10 mouse cellular contexts compared by ENCODE assay signal in genomic region chr15:10840621-10841034, GRCm38 (mm10).
DNase-seq lines count a peak whose midpoint lies in the region; ATAC-seq and TF ChIP-seq lines count a peak whose summit lies in the region.
"Had no signal": no experiment of that assay in that cellular context is flagged by ENCODE, and none has a peak within 500 bp of the region (broad histone marks: within the 10 kb centered on the region; RNA-seq: fewer than 3 reads in every experiment).

No protein-coding gene starts in this region.

- H3K27ac ChIP-seq in kidney, embryonic 16.5 days (ENCODE audit: low read length), result no peak overlapping the region
- H3K27ac ChIP-seq in forebrain, postnatal 0 days (ENCODE audit: low read depth, low read length), result no peak overlapping the region
- peak overlapping the region; percentile 58; the same call in 1 of the 2 replicates for H3K27ac ChIP-seq in layer of hippocampus, adult 2 months
- H3K27ac ChIP-seq in intestine, embryonic 15.5 days, result no peak overlapping the region
- H3K27ac ChIP-seq: hindbrain, embryonic 15.5 days had no signal

- no peaks in the 10 kb centered on the region for H3K36me3 ChIP-seq in kidney, embryonic 16.5 days (ENCODE audit: insufficient read depth, low read length)
- no peaks in the 10 kb centered on the region for H3K36me3 ChIP-seq in forebrain, postnatal 0 days (ENCODE audit: insufficient read depth)
- H3K36me3 ChIP-seq in intestine, embryonic 15.5 days, result no peaks in the 10 kb centered on the region
- H3K36me3 ChIP-seq: hindbrain, embryonic 15.5 days had no signal

- ATAC-seq in kidney, embryonic 16.5 days (ENCODE audit: low FRiP score, low TSS enrichment), result peak; percentile 51
- peak; percentile 97 for ATAC-seq in forebrain, postnatal 0 days
- ATAC-seq in intestine, embryonic 15.5 days, result no peak

- WGBS in kidney, embryonic 16.5 days, result 60% methylated on average over 4 of the region's 4 CpGs
- WGBS in forebrain, postnatal 0 days, result 59% methylated on average over 4 of the region's 4 CpGs
- WGBS in intestine, embryonic 15.5 days, result 57% methylated on average over 4 of the region's 4 CpGs

- H3K9ac ChIP-seq in kidney, embryonic 16.5 days (replicated peaks; ENCODE audit: low read length), result no peak overlapping the region
- no peak overlapping the region for H3K9ac ChIP-seq in forebrain, postnatal 0 days
- H3K9ac ChIP-seq in intestine, embryonic 15.5 days, result no peak overlapping the region
- H3K9ac ChIP-seq: hindbrain, embryonic 15.5 days had no signal

- no peak for TF ChIP-seq CTCF in forebrain, postnatal 0 days (IDR thresholded peaks at IDR 0.05; ENCODE audit: low read depth)
- no peak for TF ChIP-seq CTCF in layer of hippocampus, adult 2 months (conservative IDR thresholded peaks at IDR 0.05)

- no peaks in the 10 kb centered on the region for H3K4me1 ChIP-seq in kidney, embryonic 16.5 days (ENCODE audit: insufficient read depth, low read length)
- H3K4me1 ChIP-seq in forebrain, postnatal 0 days (ENCODE audit: insufficient read depth), result 0 out of 2 replicates have a peak, but pooled peaks cover 4% of the 10 kb centered on the region
- H3K4me1 ChIP-seq in intestine, embryonic 15.5 days (replicated peaks), result no peaks in the 10 kb centered on the region; the same call in 1 of the 2 replicates
- H3K4me1 ChIP-seq: hindbrain, embryonic 15.5 days had no signal

- no peak overlapping the region for H3K4me2 ChIP-seq in kidney, embryonic 16.5 days (replicated peaks; ENCODE audit: low read depth, low read length)
- no peak overlapping the region for H3K4me2 ChIP-seq in forebrain, postnatal 0 days (ENCODE audit: low read depth)
- H3K4me2 ChIP-seq in intestine, embryonic 15.5 days (replicated peaks), result no peak overlapping the region
- H3K4me2 ChIP-seq: hindbrain, embryonic 15.5 days had no signal

- no peaks in the 10 kb centered on the region for H3K9me3 ChIP-seq in kidney, embryonic 16.5 days (ENCODE audit: low read length)
- no peaks in the 10 kb centered on the region for H3K9me3 ChIP-seq in forebrain, postnatal 0 days (ENCODE audit: low read length)
- H3K9me3 ChIP-seq in intestine, embryonic 15.5 days, result no peaks in the 10 kb centered on the region
- H3K9me3 ChIP-seq: hindbrain, embryonic 15.5 days had no signal

- no peaks in the 10 kb centered on the region for H3K27me3 ChIP-seq in kidney, embryonic 16.5 days (ENCODE audit: insufficient read depth, low read length)
- H3K27me3 ChIP-seq in forebrain, postnatal 0 days (ENCODE audit: insufficient read depth, low read length), result no peaks in the 10 kb centered on the region
- no peaks in the 10 kb centered on the region for H3K27me3 ChIP-seq in intestine, embryonic 15.5 days (replicated peaks)
- H3K27me3 ChIP-seq: hindbrain, embryonic 15.5 days had no signal

- H3K4me3 ChIP-seq in kidney, embryonic 16.5 days (ENCODE audit: low read length), result no peak overlapping the region
- H3K4me3 ChIP-seq in forebrain, postnatal 0 days (ENCODE audit: low read depth, low read length), result no peak overlapping the region
- H3K4me3 ChIP-seq in layer of hippocampus, adult 2 months, result no peak overlapping the region
- H3K4me3 ChIP-seq in intestine, embryonic 15.5 days (replicated peaks), result no peak overlapping the region
- H3K4me3 ChIP-seq: hindbrain, embryonic 15.5 days had no signal

- no peak for DNase-seq in kidney, adult 18-20 months
- DNase-seq in forebrain, postnatal 0 days, result peak; percentile 76
- peak; percentile 54 to 84 for DNase-seq in layer of hippocampus, adult 2 months (ENCODE audit: low spot score in 2 of 2)
- peak; percentile 78 to 90 for DNase-seq in right cerebral cortex, postnatal 36 days (ENCODE audit: low spot score in 2 of 2)
- no peak for DNase-seq in gastrocnemius, postnatal 25 days
- DNase-seq in liver, result no peak
- DNase-seq: lung, adult 18-20 months had no signal

Comparison
In these comparisons a context has a peak if more than half of its experiments do, and no peak if none do; other contexts are left out.
1. DNase-seq: peak in forebrain, postnatal 0 days (single experiment), layer of hippocampus, adult 2 months (2 of 2) and right cerebral cortex, postnatal 36 days (2 of 2); none in kidney, adult 18-20 months (single experiment), gastrocnemius, postnatal 25 days (single experiment) and liver (single experiment).